Mouse (Mus musculus) brain, embryonic 14.5 days (tissue): ENCODE measurements at regions not wholly inside any gene's neighbourhood (a gene's known extent, or its start where the extent isn't known, plus 50 kb on each side); places are given as distances from the start of the nearest gene placed in this dataset.

Experiments
- CTCF ChIP-seq: fragments of 200-500 bp; IDR thresholded peaks from 2 replicates; pipeline ENCODE4 v1.5.1; 2012; ENCODE audit warnings: inconsistent platforms, mild to moderate bottlenecking, moderate library complexity, borderline replicate concordance; ENCODE audit not compliant: insufficient read depth, insufficient read length; ENCODE audit errors: extremely low read depth
- POLR2A ChIP-seq: fragments of 200-500 bp; IDR thresholded peaks from 2 replicates; pipeline ENCODE4 v1.6.1; 2012; ENCODE audit warnings: mild to moderate bottlenecking, inconsistent platforms, borderline replicate concordance; ENCODE audit not compliant: poor library complexity, insufficient read depth, insufficient read length, severe bottlenecking; ENCODE audit errors: extremely low read depth

DNA sequence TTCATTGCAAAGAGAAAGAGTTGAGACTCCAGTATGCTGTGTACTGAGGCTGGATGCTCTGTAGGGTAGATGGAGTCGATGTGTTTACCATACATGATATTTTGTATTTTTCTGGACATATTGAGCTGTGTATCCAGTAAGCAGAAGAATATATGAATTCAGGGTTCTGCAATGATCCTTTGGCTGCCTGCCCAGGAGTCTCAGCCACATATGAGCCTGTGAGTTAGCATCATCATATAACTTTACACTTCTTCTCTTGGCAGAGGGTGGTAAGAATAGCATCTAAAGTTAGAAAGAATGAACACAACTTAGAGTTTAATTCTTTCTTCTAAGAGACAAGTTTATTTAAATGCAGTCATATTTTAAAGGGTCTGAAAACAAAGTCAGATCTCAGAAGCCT lies 139.6 kb upstream of the Slc5a7 start:
- TF ChIP-seq POLR2A (no peak), CTCF (no peak)
